Mouse (Mus musculus) brain, embryonic 14.5 days (tissue): Measurements from ENCODE around the gene Chrd.

Experiments
- CTCF ChIP-seq: fragments of 200-500 bp; IDR thresholded peaks from 2 replicates; pipeline ENCODE4 v1.5.1; 2012; ENCODE audit warnings: inconsistent platforms, mild to moderate bottlenecking, moderate library complexity, borderline replicate concordance; ENCODE audit not compliant: insufficient read depth, insufficient read length; ENCODE audit errors: extremely low read depth
- POLR2A ChIP-seq: fragments of 200-500 bp; IDR thresholded peaks from 2 replicates; pipeline ENCODE4 v1.6.1; 2012; ENCODE audit warnings: mild to moderate bottlenecking, inconsistent platforms, borderline replicate concordance; ENCODE audit not compliant: poor library complexity, insufficient read depth, insufficient read length, severe bottlenecking; ENCODE audit errors: extremely low read depth

GRCm38 (mm10) chr16:20736168-20736567 lies 3.2 kb downstream of the Chrd start:
- TF ChIP-seq CTCF (no peak), POLR2A (no peak)
